Mouse (Mus musculus): ENCODE results near the gene Rrn3.

DNA sequence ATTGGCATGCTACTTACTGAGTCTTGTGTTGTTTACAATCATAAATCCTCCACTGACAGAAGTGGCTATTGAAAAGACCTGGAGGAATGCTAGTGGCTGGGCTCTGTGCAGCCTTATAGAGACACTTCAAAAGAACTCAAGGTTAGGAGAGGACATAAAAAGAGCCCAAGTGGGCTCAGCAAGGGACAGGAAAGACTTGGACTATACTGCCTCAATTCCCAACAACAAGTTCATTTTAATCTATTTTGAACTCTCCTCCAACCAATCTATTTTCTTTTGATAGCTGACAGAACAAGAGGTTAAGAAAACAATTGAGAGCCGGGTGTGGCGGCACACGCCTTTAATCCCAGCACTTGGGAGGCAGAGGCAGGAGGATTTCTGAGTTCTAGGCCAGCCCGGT is 73.4 kb downstream of the Rrn3 start:
- TF ChIP-seq CTCF (conservative IDR thresholded peaks at IDR 0.05; ENCODE audit: low read length) (no peak), POU5F1 (IDR thresholded peaks at IDR 0.05; ENCODE audit: borderline replicate concordance, low read length) (no peak), NANOG (IDR thresholded peaks at IDR 0.05; ENCODE audit: borderline replicate concordance, low read length) (no peak)

Measured in E14TG2a.4 (cell line).